Mouse (Mus musculus): ENCODE results near the gene Padi6. TPM values are rescaled to one million over a fixed set of nuclear protein-coding genes. Genes with fewer than 3 reads are reported as not detected.

Padi6 gene
- not detected in 2 replicates for polyA plus RNA-seq (2016; fragmentation: Nextera tagmentation; extraction: Ambion mirVana)

DNA sequence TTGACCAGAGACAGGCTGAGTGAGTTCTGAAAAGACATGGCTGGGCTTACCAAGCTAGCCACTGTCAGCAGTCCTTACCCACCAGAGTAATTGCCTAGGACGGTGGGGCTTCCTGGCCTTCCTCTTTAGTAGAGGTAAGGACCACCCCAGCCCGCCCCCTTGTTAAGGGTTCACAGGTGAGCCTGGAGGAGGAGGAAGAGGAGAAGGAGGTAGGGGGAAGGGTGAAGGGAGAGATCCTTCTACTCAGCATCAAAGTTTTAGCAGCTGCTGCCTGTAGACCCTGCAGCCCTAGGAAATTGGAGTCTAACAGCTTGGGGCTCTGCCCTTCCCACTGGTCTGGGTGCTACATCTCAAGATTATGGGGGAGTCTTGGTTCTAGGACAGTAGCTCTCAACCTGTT is at the start of gene Padi6:
TSS of gene Padi6 (minus strand) at position 101 of the 400 bp plus-strand sequence.
- WGBS, result 88% methylated on average over 2 of the region's 2 CpGs
- Histone ChIP-seq H3K4me2 (replicated peaks) (no peak within 1 kb of the TSS), H3K4me3 (no peak within 1 kb of the TSS), H3K27ac (replicated peaks) (no peak within 1 kb of the TSS), H3K9ac (replicated peaks) (no peak within 1 kb of the TSS), H3K27me3 (peaks cover 6% of the 10 kb centered on the region; the same call in 1 of the 2 replicates), H3K9me3 (no peaks in the 10 kb centered on the region), H3K4me1 (peaks cover 12% of the 10 kb centered on the region; the same call in 1 of the 2 replicates), H3K36me3 (no peaks in the 10 kb centered on the region)
- no peak for ATAC-seq (ENCODE audit: low FRiP score, low read depth)

DNA sequence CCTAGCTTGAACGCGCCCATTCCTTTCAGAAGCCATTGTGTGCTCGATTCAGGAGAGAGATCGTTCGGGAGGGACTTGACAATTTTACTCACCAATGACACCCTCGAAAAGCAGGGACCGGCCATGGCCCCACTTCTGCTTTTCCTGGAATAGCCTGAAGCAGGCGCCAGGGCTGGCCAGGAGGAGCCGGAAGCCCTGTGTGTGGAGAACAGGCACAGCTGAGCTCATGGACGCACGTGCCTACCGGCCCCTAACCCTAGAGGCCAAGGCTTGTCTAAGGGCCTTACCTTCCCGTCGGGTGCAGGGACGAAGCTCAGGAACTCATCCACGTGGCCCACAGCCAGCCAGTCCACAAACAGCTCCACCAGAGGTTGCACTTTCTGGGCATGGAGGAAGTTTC is 48.6 kb upstream of the Padi6 start:
- ATAC-seq (ENCODE audit: low FRiP score, low read depth), result no peak
- no peaks in the 10 kb centered on the region for H3K9me3 ChIP-seq
- WGBS, result 83% methylated on average over 16 of the region's 16 CpGs
- H3K27me3 ChIP-seq, result no peaks in the 10 kb centered on the region
- H3K9ac ChIP-seq (replicated peaks), result no peak overlapping the region
- H3K4me3 ChIP-seq, result no peak overlapping the region
- H3K36me3 ChIP-seq, result no peaks in the 10 kb centered on the region
- no peak overlapping the region for H3K4me2 ChIP-seq (replicated peaks)
- H3K27ac ChIP-seq (replicated peaks), result no peak overlapping the region
- no peaks in the 10 kb centered on the region for H3K4me1 ChIP-seq

DNA sequence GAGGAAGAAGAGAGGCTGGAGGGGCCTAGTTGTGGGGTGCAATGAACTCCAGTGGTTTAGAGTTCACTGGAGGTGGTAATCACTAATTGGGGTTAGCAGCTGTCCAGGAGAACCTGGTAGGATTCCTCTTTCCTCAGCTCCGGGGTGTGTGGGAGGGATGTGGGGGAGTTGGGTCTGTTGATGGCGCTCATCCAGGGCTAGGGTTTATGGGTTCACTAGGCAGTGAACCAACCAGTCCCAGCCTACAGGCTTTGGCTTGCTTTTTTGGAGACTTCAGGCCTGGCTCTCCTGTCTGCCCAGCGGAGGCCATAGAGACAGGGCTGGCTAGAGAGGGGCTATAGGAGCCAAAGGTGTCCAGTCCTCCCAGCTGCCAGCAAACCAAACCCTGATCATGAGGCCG is 47.5 kb upstream of the Padi6 start:
- no peak for ATAC-seq (ENCODE audit: low FRiP score, low read depth)
- WGBS, result 95% methylated on average over 4 of the region's 4 CpGs
- Histone ChIP-seq H3K4me1 (no peaks in the 10 kb centered on the region), H3K4me3 (no peak overlapping the region), H3K27me3 (no peaks in the 10 kb centered on the region), H3K9me3 (no peaks in the 10 kb centered on the region), H3K9ac (replicated peaks) (no peak overlapping the region), H3K27ac (replicated peaks) (no peak overlapping the region), H3K4me2 (replicated peaks) (no peak overlapping the region), H3K36me3 (no peaks in the 10 kb centered on the region)

DNA sequence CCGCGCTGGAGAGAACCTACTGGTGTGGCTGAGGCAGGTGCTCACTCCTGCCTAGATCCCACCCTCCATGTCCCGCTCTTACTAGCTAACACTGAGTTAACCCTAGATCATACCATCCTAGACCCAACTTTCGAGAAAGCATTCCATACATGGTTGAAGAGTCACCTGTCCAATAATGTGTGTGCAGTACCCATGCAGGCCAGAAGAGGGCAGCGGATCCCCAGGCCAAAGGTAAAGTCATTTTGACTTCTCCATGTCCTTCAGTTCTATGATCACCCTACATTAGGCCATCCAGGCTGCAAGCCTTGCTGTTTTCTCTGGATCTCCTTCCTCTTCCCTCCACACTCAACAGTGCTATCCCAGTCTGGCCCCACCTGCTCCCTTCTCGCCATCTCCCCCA is 46.5 kb upstream of the Padi6 start:
- Histone ChIP-seq H3K27me3 (no peaks in the 10 kb centered on the region), H3K4me1 (no peaks in the 10 kb centered on the region), H3K36me3 (no peaks in the 10 kb centered on the region), H3K27ac (replicated peaks) (no peak overlapping the region), H3K9me3 (no peaks in the 10 kb centered on the region), H3K9ac (replicated peaks) (no peak overlapping the region), H3K4me2 (replicated peaks) (no peak overlapping the region), H3K4me3 (no peak overlapping the region)
- no peak for ATAC-seq (ENCODE audit: low FRiP score, low read depth)
- WGBS, result 44% methylated on average over 6 of the region's 6 CpGs

DNA sequence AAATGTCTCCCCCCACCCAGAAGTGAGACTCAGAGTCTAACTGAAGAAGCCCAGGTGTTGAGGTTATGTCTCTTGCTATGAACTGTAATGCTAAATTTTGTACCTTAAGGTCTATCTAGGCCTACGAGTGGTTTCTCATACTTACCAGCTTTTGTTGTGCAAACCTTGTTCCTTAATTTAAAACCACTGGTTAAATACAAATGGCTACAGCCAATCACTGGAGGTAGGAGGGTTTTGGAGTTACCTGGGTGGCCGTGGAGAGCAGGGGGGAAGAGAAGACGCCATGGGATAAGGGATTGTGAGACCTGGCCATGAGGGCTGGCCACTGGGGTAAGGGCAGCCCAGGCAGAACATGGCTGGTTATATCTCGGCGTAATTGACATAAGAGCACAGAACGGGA is 45.8 kb upstream of the Padi6 start:
- Histone ChIP-seq H3K4me2 (replicated peaks) (no peak overlapping the region), H3K4me3 (no peak overlapping the region), H3K9me3 (no peaks in the 10 kb centered on the region), H3K4me1 (no peaks in the 10 kb centered on the region), H3K36me3 (no peaks in the 10 kb centered on the region), H3K9ac (replicated peaks) (no peak overlapping the region), H3K27ac (replicated peaks) (no peak overlapping the region), H3K27me3 (no peaks in the 10 kb centered on the region)
- no peak for ATAC-seq (ENCODE audit: low FRiP score, low read depth)
- 88% methylated on average over 6 of the region's 6 CpGs for WGBS

DNA sequence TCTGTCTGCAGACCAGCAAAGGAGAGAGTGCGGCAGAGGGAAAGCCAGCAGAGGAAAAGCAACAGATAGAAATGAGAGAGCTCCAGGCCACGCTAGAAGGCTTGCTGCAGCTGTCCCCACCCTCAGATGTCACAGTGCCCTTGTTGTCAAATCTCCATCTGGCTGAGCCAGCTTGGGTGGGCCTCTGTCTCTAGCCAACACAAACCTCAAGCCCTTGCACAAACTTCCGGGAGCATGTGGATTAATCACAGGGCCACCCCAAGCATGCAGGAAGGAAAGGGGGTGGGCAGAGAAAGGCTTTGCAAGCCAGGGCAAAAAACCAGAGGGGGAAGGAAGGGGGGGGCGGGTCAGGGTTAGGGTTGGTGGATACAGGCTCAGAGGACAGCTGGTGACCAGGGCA is 45.0 kb upstream of the Padi6 start:
- H3K9ac ChIP-seq (replicated peaks), result no peak overlapping the region
- no peak overlapping the region for H3K27ac ChIP-seq (replicated peaks)
- 75% methylated on average over 3 of the region's 4 CpGs for WGBS
- ATAC-seq (ENCODE audit: low FRiP score, low read depth), result no peak
- no peaks in the 10 kb centered on the region for H3K36me3 ChIP-seq
- H3K27me3 ChIP-seq, result no peaks in the 10 kb centered on the region
- H3K4me3 ChIP-seq, result no peak overlapping the region
- no peaks in the 10 kb centered on the region for H3K4me1 ChIP-seq
- no peak overlapping the region for H3K4me2 ChIP-seq (replicated peaks)
- no peaks in the 10 kb centered on the region for H3K9me3 ChIP-seq

DNA sequence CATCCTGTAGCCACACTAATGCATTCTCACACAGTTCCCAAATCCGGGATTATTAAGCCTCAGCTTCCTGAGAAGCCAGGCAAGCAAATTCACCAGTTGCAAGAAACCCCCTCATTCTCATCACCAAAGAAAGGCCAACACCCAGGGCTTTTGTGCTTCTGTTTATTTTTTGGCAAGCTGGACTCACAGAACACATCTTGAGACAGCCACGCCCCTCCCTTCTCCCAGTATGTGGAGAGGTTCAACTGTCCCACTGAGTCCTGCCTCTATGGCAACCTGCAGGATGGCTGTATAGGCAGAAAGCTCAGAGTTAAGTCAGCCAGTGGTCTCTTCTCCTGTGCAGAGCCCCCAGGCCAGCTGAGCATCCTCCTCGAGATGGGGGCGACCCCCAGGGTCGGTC is 42.8 kb upstream of the Padi6 start:
- peaks cover 6% of the 10 kb centered on the region; the same call in 1 of the 2 replicates for H3K9me3 ChIP-seq

DNA sequence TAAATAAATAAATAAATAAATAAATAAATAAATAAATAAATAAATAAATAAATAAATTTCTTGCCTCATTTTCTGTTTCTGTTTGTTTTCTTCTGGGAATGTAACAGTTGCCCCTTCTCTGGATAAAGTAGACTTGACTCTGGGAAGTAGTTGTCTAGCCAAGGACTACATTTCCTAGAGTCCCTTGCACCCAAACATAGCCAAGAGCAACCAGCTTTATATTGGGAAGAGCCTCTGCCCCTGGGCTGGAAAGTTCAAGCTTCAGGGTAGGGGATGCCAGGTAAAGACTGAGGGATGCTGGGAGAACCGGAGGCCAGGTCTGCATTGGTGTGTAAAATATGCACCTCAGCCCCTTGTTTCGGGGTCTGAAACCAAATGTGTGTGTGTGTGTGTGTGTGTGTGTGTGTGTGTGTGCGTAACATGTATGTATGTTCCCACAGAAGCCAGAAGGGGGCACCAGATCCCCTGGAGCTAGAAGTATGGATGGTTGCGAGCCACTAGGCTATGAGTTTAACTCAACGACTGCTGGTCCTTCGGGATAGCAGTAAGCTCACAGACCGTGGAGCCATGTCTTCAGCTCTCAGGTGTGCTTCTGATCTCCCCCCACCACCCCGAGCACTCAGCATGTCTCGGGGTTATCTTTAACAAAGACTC is 42.0 kb upstream of the Padi6 start:
- H3K9me3 ChIP-seq, result peaks cover 6% of the 10 kb centered on the region; the same call in 1 of the 2 replicates
- H3K4me2 ChIP-seq (replicated peaks), result no peak overlapping the region
- WGBS, result 96% methylated on average over 9 of the region's 9 CpGs
- no peak overlapping the region for H3K4me3 ChIP-seq
- no peak overlapping the region for H3K27ac ChIP-seq (replicated peaks)
- H3K27me3 ChIP-seq, result no peaks in the 10 kb centered on the region
- H3K36me3 ChIP-seq, result no peaks in the 10 kb centered on the region
- H3K9ac ChIP-seq (replicated peaks), result no peak overlapping the region
- H3K4me1 ChIP-seq, result no peaks in the 10 kb centered on the region
- no peak for ATAC-seq (ENCODE audit: low FRiP score, low read depth)

More for the DNA sequence above, 42.8 kb upstream of the Padi6 start:
- no peak overlapping the region for H3K4me2 ChIP-seq (replicated peaks)
- WGBS, result 87% methylated on average over 5 of the region's 5 CpGs
- H3K9ac ChIP-seq (replicated peaks), result no peak overlapping the region
- no peak overlapping the region for H3K27ac ChIP-seq (replicated peaks)
- no peak for ATAC-seq (ENCODE audit: low FRiP score, low read depth)
- H3K4me3 ChIP-seq, result no peak overlapping the region
- no peaks in the 10 kb centered on the region for H3K36me3 ChIP-seq
- H3K27me3 ChIP-seq, result no peaks in the 10 kb centered on the region
- H3K4me1 ChIP-seq, result no peaks in the 10 kb centered on the region

DNA sequence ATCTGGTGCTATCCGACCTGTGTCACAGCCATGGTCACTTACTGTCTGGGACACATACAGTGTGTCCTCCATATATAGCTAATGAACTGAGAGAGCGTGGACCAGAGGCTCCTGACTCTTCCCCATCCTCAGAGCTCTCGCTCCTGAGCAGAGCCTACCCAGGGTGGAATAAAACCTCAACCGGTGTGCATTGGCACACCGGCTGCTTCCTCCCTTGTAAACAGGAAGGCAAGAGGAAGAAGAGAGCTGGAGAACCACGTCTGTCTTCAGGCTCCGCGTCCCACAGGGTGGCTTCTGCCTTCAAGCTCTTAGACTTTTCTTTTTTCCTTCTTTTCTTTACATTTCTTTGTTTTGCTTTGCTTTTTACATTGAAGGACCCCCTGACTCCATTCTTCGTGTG is 40.4 kb upstream of the Padi6 start:
- H3K9me3 ChIP-seq, result peaks cover 6% of the 10 kb centered on the region; the same call in 1 of the 2 replicates
- no peaks in the 10 kb centered on the region for H3K36me3 ChIP-seq
- ATAC-seq (ENCODE audit: low FRiP score, low read depth), result no peak
- 94% methylated on average over 9 of the region's 9 CpGs for WGBS
- no peak overlapping the region for H3K9ac ChIP-seq (replicated peaks)
- H3K4me1 ChIP-seq, result no peaks in the 10 kb centered on the region
- no peak overlapping the region for H3K27ac ChIP-seq (replicated peaks)
- no peaks in the 10 kb centered on the region for H3K27me3 ChIP-seq
- H3K4me2 ChIP-seq (replicated peaks), result no peak overlapping the region
- H3K4me3 ChIP-seq, result no peak overlapping the region

DNA sequence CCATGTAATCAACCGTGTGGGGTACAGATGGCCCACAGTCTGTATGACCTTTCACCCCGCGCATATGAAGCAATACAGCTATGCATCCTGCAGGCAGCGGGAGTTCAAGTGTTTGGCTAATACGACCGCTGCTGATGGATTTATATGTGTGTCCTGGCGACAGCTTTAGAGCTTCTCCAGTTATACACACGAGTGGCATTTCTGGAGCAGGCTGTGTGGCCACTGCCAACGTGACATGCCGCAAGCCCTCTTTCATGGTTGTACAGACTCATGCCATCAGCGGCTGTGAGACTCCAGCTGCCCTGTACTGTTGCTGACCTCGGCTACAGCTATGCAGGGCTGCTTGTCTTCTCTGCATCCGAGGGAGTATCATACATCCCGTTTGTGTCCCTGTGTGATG is 38.1 kb upstream of the Padi6 start:
- Histone ChIP-seq H3K9me3 (peaks cover 6% of the 10 kb centered on the region; the same call in 1 of the 2 replicates), H3K27ac (replicated peaks) (no peak overlapping the region), H3K36me3 (no peaks in the 10 kb centered on the region), H3K27me3 (no peaks in the 10 kb centered on the region), H3K4me3 (no peak overlapping the region), H3K9ac (replicated peaks) (no peak overlapping the region), H3K4me1 (no peaks in the 10 kb centered on the region), H3K4me2 (replicated peaks) (no peak overlapping the region)
- ATAC-seq (ENCODE audit: low FRiP score, low read depth), result no peak
- WGBS, result 87% methylated on average over 14 of the region's 14 CpGs

DNA sequence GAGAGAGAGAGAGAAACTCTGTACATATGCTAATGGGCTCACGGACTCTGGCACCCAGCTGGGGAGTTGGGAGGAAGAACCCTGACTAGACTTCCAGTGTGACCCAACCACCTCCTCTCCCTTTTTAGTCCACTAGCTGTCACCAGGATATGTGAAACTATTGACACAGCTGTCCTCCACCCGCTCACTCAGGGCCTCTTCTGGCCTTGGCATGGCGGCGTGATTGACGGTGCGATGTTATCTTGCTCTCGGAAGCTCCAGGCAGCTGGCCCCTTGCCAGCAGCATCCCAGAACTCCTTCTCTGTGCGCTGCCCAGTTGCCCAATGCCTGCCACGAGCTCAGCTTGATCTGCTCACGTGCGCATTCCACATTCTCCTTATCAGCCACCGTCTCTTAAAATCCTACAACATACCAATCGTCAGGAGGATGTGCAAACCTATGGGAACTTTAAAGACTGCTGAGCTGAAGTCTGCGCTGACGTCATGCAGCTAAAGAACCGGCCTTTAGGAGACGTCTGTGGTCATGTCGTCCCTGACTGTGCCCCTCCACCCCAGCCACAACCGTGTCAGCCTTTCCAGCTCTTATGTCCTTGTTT is 37.5 kb upstream of the Padi6 start:
- WGBS, result 67% methylated on average over 19 of the region's 19 CpGs
- Histone ChIP-seq H3K9ac (replicated peaks) (no peak overlapping the region), H3K27ac (replicated peaks) (no peak overlapping the region), H3K27me3 (no peaks in the 10 kb centered on the region), H3K4me1 (no peaks in the 10 kb centered on the region), H3K4me3 (no peak overlapping the region), H3K36me3 (no peaks in the 10 kb centered on the region), H3K9me3 (peaks cover 6% of the 10 kb centered on the region; the same call in 1 of the 2 replicates), H3K4me2 (replicated peaks) (no peak overlapping the region)
- no peak for ATAC-seq (ENCODE audit: low FRiP score, low read depth)

DNA sequence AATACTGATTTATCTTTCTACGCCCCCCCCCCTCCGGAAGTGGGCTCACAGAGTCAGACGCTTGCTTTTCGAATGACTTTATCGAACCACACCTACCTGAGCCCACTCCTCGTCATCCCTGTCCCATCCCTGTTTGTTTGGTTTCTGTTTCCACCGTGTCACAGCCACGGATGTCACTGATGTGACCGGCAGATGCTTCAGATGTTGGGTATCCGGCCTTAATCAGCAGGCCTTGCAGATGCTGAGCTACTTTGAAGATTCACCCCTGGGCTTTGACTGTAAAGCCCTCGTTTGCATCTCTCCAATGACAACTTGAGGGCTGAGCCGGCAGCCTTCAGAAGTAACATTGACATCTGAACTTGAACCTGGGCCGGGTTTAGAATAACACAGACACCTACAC is 34.2 kb upstream of the Padi6 start:
- no peak overlapping the region for H3K4me3 ChIP-seq
- H3K27me3 ChIP-seq, result no peaks in the 10 kb centered on the region
- 0 out of 2 replicates have a peak, but pooled peaks cover 2% of the 10 kb centered on the region for H3K9me3 ChIP-seq
- 79% methylated on average over 13 of the region's 13 CpGs for WGBS
- no peak overlapping the region for H3K9ac ChIP-seq (replicated peaks)
- no peak overlapping the region for H3K4me2 ChIP-seq (replicated peaks)
- ATAC-seq (ENCODE audit: low FRiP score, low read depth), result no peak
- no peaks in the 10 kb centered on the region for H3K4me1 ChIP-seq
- H3K36me3 ChIP-seq, result no peaks in the 10 kb centered on the region
- H3K27ac ChIP-seq (replicated peaks), result no peak overlapping the region

Data from midbrain, embryonic 12.5 days (tissue).